Mouse (Mus musculus) fibroblast of lung, adult 2 months (primary cell): ENCODE results near the gene Fras1.

Experiments used
- DNase-seq: peaks from one replicate; pipeline ENCODE4 v3.0.0-alpha.2; 2011; ENCODE audit warnings: low read depth

Fras1 gene

DNA sequence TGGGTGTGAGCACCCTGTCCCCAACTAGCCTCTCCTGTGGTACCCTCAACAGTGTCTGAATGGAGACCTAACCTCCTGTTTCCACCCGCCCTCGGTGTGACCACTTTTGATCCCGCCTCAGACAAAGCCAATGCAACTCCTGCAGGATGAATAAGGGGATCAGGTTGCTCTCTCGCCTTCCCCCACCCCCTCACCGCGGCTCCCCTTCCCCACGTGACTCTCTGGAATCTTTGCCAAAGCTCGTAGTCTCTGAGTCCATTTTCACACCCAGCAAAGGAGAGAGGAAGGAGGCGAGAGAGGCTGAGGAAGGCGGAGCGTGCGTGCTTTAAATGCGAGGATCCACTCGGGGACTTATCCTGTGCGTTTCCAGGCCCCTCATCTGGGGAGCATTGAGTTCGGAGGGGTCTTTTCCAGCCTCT is at the start of gene Fras1:
Gene Fras1 (plus strand): TSS at position 389 of the 419 bp plus-strand sequence.
- DNase-seq: no peak

- DNase-seq: no peak
Observed at GRCm38 (mm10) chr5:96331048-96331737, 42.6 kb upstream of the Fras1 start.

- DNase-seq: no peak
Observed at GRCm38 (mm10) chr5:96331738-96332070, 42.1 kb upstream of the Fras1 start.

DNA sequence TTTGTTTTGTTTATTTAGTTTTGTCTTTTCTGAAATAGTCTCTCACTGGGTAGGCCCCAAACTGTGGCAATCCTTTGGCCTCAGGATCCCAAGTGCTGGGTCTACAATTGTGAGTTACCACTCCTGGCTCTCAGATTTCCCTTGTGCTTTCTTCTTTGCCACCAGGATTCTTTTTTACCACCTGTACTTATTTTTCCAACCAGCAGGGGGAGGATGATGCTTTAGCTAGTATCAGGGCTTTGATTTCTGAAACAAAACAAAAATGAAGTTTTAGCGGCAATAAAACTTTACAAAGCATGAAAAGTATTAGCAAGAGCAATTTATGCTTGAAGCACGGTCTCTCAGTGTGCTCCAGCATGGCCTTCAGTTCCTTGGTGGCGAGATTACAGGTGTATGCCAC is 39.8 kb upstream of the Fras1 start:
- DNase-seq: peak; percentile 12

GRCm38 (mm10) chr5:96340564-96340963 is 33.2 kb upstream of the Fras1 start:
- DNase-seq: no peak

GRCm38 (mm10) chr5:96344983-96345382 is 28.8 kb upstream of the Fras1 start:
- peak; percentile 32 for DNase-seq

DNA sequence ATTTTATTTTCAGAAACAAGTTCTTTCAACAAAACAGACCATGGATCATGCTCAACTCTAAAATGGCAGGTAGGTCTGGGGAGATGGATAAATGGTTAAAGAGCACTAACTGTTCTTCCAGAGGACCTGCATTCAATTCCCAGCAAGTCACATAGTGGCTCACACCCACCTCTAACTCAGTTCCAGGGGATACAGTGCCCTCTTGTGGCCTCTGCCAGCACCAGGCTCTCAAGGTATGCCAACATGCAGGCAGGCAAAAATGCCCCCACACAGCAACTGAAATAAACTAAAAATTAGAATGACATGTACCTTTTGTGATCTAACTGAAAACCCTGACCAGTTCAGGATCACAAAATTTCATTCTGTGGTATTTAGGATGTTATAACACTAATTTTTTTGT is 21.8 kb upstream of the Fras1 start:
- DNase-seq: no peak

GRCm38 (mm10) chr5:96363950-96364349 is 9.8 kb upstream of the Fras1 start:
- no peak for DNase-seq

GRCm38 (mm10) chr5:96365590-96365989 is 8.2 kb upstream of the Fras1 start:
- DNase-seq: no peak

DNA sequence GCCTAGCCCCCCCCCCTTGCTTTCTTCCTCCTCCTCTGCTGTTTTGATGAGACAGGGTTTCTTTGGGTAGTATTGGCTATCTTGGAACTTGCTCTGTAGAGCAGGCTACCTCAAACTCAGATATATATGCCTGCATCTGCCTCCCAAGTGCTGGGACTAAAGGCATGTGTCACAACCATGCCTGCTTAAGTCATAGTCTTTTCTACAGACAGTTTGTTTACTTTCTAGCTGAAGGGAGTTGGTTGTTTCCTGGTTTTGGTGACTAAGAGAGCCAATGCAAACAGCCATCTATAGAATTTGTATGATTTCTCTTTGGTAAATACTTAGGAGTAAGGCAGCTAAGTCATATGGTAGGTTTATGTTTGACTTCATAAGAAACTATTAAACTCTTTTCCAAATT is 6.5 kb upstream of the Fras1 start:
- no peak for DNase-seq

DNA sequence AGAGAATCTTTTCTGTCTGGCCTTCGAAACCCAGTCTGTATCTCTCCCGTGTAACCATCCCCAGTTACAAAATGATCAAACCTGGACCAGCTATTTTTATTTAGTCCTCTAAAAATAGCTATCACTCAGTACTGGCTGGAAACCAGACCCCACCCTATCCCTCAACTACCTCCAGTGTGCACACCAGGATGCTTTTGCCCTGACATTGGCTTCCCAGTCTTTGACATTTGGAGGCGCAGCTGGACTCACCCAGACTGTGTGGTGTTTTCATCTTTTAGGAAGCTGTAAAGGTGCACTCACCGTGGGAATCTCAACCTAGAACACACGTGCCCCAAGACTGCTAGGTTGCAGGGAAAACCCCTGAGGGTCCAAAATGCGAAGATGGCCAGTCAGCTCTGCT is 649 bp upstream of the Fras1 start:
- DNase-seq: no peak

GRCm38 (mm10) chr5:96373986-96374901 is 489 bp downstream of the Fras1 start:
- no peak for DNase-seq

DNA sequence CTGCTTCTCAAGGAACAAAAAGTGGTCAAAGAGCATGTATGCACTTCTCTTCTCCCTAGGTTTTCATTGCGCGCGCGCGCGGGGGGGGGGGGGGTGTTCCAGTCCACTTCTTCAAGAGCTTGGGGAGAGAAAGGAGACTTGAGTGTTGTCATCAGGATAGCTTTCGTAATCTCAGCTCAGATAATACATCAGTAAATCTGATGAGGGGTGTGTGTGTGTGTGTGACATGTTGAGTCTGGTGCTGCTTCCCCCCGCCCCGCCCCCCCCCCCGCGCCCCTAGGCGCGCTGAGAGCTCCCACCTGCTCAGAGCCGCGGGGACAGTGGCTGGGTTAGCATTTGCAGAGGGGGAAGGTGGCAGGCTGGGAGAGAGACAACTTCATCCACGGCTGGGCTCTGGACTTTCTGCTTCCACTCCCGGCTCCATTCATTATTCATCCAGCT is 1.7 kb downstream of the Fras1 start:
- no peak for DNase-seq

- DNase-seq: no peak
Observed at GRCm38 (mm10) chr5:96376216-96376615, 2.5 kb downstream of the Fras1 start.

DNA sequence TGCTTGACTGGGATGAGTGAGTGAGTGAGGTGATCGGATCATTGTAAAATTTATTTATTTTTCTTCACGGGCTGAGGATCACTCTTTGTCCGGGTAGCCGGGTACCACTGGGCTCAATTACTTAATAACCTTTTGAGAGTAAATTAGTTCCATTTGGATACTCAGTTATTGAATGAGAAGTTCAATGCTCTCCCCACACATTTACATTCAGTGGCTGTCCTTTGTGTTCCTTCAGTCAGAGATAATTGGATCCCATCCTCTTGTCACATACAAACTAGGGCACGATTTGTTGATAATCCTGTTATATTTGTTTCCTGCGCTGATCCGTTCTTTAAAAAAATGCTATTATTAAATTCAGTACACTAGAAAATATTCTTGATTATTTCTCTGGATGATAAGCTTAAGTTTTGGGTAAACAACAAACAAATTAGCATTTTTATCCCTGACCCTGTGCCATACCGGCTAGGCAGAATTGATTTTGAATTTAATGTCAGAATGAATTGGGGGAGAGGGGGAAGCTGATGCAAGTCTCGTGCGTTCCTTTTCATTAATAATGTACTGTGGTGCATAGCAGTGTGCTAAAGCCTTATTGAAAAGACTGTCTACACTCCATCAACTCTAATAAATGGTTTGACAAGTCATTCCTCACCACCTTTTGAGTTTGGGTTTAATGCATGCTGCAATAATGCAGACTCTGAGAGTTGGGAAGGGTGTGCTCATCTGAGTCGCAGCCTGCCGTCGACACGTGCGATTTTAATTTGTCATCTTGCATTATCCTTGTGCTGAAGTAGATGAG is 12.6 kb downstream of the Fras1 start:
- no peak for DNase-seq

DNA sequence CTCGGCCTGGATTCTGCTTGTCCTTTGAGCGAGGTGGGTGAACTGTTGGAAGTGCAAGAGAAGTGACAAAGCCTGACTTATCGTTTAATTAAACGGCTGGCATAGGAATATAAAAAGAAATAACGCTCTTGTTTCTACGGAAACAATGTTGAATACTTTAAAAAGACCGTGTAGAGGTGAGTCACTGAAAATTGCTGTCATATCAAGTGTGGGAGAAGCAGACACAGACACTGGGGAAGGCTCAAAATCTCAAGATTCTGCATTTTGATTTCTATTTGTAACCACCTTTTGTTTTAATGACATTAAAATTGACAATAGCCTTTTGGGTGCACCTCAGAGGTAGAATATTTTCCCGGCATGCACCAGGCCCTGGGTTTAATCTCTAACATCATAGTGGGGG is 14.6 kb downstream of the Fras1 start:
- DNase-seq: no peak

GRCm38 (mm10) chr5:96389963-96390623 is 16.3 kb downstream of the Fras1 start:
- DNase-seq: no peak

DNA sequence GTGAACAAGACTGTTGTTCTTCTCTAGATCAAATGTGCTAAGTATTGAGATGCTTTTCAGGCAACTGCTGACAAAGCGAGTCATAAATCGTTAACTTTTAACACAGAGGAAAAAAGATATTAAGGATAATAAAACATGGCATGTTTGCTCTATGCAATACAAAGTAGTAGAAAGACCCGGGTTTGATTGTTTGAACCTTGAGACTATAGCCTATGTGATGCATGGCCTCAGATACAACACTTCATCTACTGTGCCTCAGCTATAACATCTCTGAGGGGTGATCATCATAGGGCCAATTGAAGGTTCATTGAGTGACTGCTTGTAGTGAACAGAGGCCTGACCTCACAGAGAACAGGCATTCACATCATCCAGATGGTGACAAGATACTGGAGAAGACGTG is 17.3 kb downstream of the Fras1 start:
- DNase-seq: no peak

GRCm38 (mm10) chr5:96394947-96395346 is 21.2 kb downstream of the Fras1 start:
- no peak for DNase-seq

- DNase-seq: no peak
Observed at GRCm38 (mm10) chr5:96395786-96396650, 22.3 kb downstream of the Fras1 start.

- DNase-seq: no peak
Observed at GRCm38 (mm10) chr5:96402555-96402954, 28.8 kb downstream of the Fras1 start.
